Mouse (Mus musculus) hindbrain, embryonic 11.5 days (tissue): Measurements from ENCODE around the gene Chic2. TPM values are rescaled to one million over a fixed set of nuclear protein-coding genes. Genes with fewer than 3 reads are reported as not detected.

Experiments used
- ATAC-seq: fragments of 200-750 bp; cut with Nextera tagmentation; 2 replicates; pipeline ENCODE4 v1.8.0; 2017; ENCODE audit warnings: mild to moderate bottlenecking, moderate TSS enrichment, moderate library complexity; ENCODE audit not compliant: low FRiP score
- DNase-seq: peaks from one replicate; pipeline ENCODE4 v3.0.0-alpha.2; 2015; ENCODE audit warnings: low spot score
- H3K27ac ChIP-seq: fragments of 300-500 bp; sonication (generic); 2 replicates; pipeline ENCODE4 v1.5.1; 2014; ENCODE audit warnings: mild to moderate bottlenecking, low read depth, low read length
- H3K27me3 ChIP-seq: fragments of 300-500 bp; sonication (generic); 2 replicates; pipeline ENCODE4 v1.6.1; 2014; ENCODE audit warnings: mild to moderate bottlenecking, low read length, moderate library complexity, mixed read lengths; ENCODE audit not compliant: control insufficient read depth, insufficient read depth
- H3K36me3 ChIP-seq: fragments of 300-500 bp; sonication (generic); 2 replicates; pipeline ENCODE4 v1.6.1; 2014; ENCODE audit warnings: mild to moderate bottlenecking, low read length, moderate library complexity, mixed read lengths; ENCODE audit not compliant: control insufficient read depth, insufficient read depth
- H3K4me1 ChIP-seq: fragments of 300-500 bp; sonication (generic); replicated peaks from 2 replicates; pipeline ENCODE4 v1.6.1; 2014; ENCODE audit warnings: low read length, mixed read lengths; ENCODE audit not compliant: control insufficient read depth, insufficient read depth
- H3K4me2 ChIP-seq: fragments of 300-500 bp; sonication (generic); replicated peaks from 2 replicates; pipeline ENCODE4 v1.6.1; 2014; ENCODE audit warnings: mild to moderate bottlenecking, low read depth, low read length
- H3K4me3 ChIP-seq: fragments of 300-500 bp; sonication (generic); 2 replicates; pipeline ENCODE4 v1.5.1; 2014; ENCODE audit warnings: low read depth, low read length
- H3K9ac ChIP-seq: fragments of 300-500 bp; sonication (generic); 2 replicates; pipeline ENCODE4 v1.6.1; 2014; ENCODE audit warnings: low read depth, low read length
- H3K9me3 ChIP-seq: fragments of 300-500 bp; sonication (generic); 2 replicates; pipeline ENCODE4 v1.6.1; 2016; ENCODE audit warnings: low read length; ENCODE audit not compliant: control insufficient read depth
- WGBS: fragments of 180-500 bp; shearing (Covaris S2); extraction: QIAGEN DNeasy Blood & Tissue Kit; methylation state at CpG from one replicate; pipeline ENCODE4 v1.1.7; 2014; 5-methylcytosine and 5-hydroxymethylcytosine counted together
- polyA plus RNA-seq: library from polyadenylated mRNA; unstranded; fragments of >200 nt; fragmentation: Nextera tagmentation; extraction: Ambion mirVana; gene quantifications from 2 replicates; pipeline ENCODE4 v1.2.1, GENCODE M21; 2014

Chic2 gene
- polyA plus RNA-seq, 1 experiment from 2014 or later, result 52.3 TPM

GRCm38 (mm10) chr5:74960840-74961543, 83.6 kb downstream of the Chic2 start:
- Histone ChIP-seq H3K9me3 (no peaks in the 10 kb centered on the region), H3K4me2 (no peak overlapping the region), H3K27ac (no peak overlapping the region), H3K9ac (no peak overlapping the region), H3K4me3 (no peak overlapping the region), H3K27me3 (peaks cover 23% of the 10 kb centered on the region), H3K4me1 (no peaks in the 10 kb centered on the region), H3K36me3 (no peaks in the 10 kb centered on the region)
- DNase-seq, result peak; percentile 84
- no peak for ATAC-seq
- WGBS, result 30% methylated on average over 14 of the region's 14 CpGs

GRCm38 (mm10) chr5:74960306-74960705, 84.3 kb downstream of the Chic2 start:
- H3K4me1 ChIP-seq, result no peaks in the 10 kb centered on the region
- ATAC-seq (no peak), DNase-seq (no peak)
- peaks cover 23% of the 10 kb centered on the region for H3K27me3 ChIP-seq
- no peaks in the 10 kb centered on the region for H3K9me3 ChIP-seq
- H3K9ac ChIP-seq, result no peak overlapping the region
- 55% methylated on average over 9 of the region's 9 CpGs for whole genome bisulfite sequencing
- H3K36me3 ChIP-seq, result no peaks in the 10 kb centered on the region
- no peak overlapping the region for H3K4me3 ChIP-seq
- H3K4me2 ChIP-seq, result no peak overlapping the region
- H3K27ac ChIP-seq, result no peak overlapping the region

GRCm38 (mm10) chr5:74957293-74958076, 87.1 kb downstream of the Chic2 start:
- H3K9ac ChIP-seq, result no peak overlapping the region
- no peaks in the 10 kb centered on the region for H3K36me3 ChIP-seq
- peaks cover 11% of the 10 kb centered on the region for H3K27me3 ChIP-seq
- H3K9me3 ChIP-seq, result no peaks in the 10 kb centered on the region
- 61% methylated on average over 10 of the region's 10 CpGs for WGBS
- no peak overlapping the region for H3K4me2 ChIP-seq
- DNase-seq, result no peak
- H3K27ac ChIP-seq, result no peak overlapping the region
- ATAC-seq, result no peak
- H3K4me1 ChIP-seq, result no peaks in the 10 kb centered on the region
- H3K4me3 ChIP-seq, result no peak overlapping the region

GRCm38 (mm10) chr5:74956335-74956734, 88.2 kb downstream of the Chic2 start:
- H3K4me2 ChIP-seq, result no peak overlapping the region
- no peaks in the 10 kb centered on the region for H3K4me1 ChIP-seq
- WGBS, result 43% methylated on average over 9 of the region's 9 CpGs
- no peaks in the 10 kb centered on the region for H3K36me3 ChIP-seq
- DNase-seq (no peak), ATAC-seq (no peak)
- no peak overlapping the region for H3K27ac ChIP-seq
- no peak overlapping the region for H3K4me3 ChIP-seq
- no peaks in the 10 kb centered on the region for H3K9me3 ChIP-seq
- H3K9ac ChIP-seq, result no peak overlapping the region
- peaks cover 10% of the 10 kb centered on the region for H3K27me3 ChIP-seq

- Histone ChIP-seq H3K9ac (no peak overlapping the region), H3K9me3 (no peaks in the 10 kb centered on the region), H3K4me3 (no peak overlapping the region), H3K36me3 (no peaks in the 10 kb centered on the region), H3K27me3 (peaks cover 4% of the 10 kb centered on the region), H3K27ac (no peak overlapping the region), H3K4me1 (no peaks in the 10 kb centered on the region), H3K4me2 (no peak overlapping the region)
- 80% methylated on average over 1 of the region's 1 CpGs for WGBS
- DNase-seq (no peak), ATAC-seq (no peak)
Measured at GRCm38 (mm10) chr5:74955565-74955964, 89.0 kb downstream of the Chic2 start.

GRCm38 (mm10) chr5:74952938-74953337, 91.6 kb downstream of the Chic2 start:
- H3K36me3 ChIP-seq, result no peaks in the 10 kb centered on the region
- H3K4me3 ChIP-seq, result no peak overlapping the region
- H3K27me3 ChIP-seq, result peaks cover 2% of the 10 kb centered on the region; the same call in 1 of the 2 replicates
- H3K9ac ChIP-seq, result no peak overlapping the region
- no peak overlapping the region for H3K27ac ChIP-seq
- no peaks in the 10 kb centered on the region for H3K9me3 ChIP-seq
- WGBS, result 29% methylated on average over 2 of the region's 2 CpGs
- no peak overlapping the region for H3K4me2 ChIP-seq
- ATAC-seq (no peak), DNase-seq (no peak)
- no peaks in the 10 kb centered on the region for H3K4me1 ChIP-seq

- H3K4me1 ChIP-seq, result no peaks in the 10 kb centered on the region
- no peak for ATAC-seq
- H3K27me3 ChIP-seq, result peaks cover 1% of the 10 kb centered on the region
- H3K9me3 ChIP-seq, result no peaks in the 10 kb centered on the region
- no peak overlapping the region for H3K4me3 ChIP-seq
- no peak overlapping the region for H3K27ac ChIP-seq
- H3K36me3 ChIP-seq, result no peaks in the 10 kb centered on the region
- H3K9ac ChIP-seq, result no peak overlapping the region
- no peak overlapping the region for H3K4me2 ChIP-seq
- no peak for DNase-seq
- 85% methylated on average over 5 of the region's 5 CpGs for WGBS
Measured at GRCm38 (mm10) chr5:74951375-74951774, 93.2 kb downstream of the Chic2 start.

- no peak overlapping the region for H3K27ac ChIP-seq
- no peak overlapping the region for H3K4me3 ChIP-seq
- 81% methylated on average over 7 of the region's 7 CpGs for WGBS
- no peak overlapping the region for H3K4me2 ChIP-seq
- H3K9me3 ChIP-seq, result no peaks in the 10 kb centered on the region
- H3K4me1 ChIP-seq, result no peaks in the 10 kb centered on the region
- no peaks in the 10 kb centered on the region; the same call in 1 of the 2 replicates for H3K27me3 ChIP-seq
- DNase-seq (no peak), ATAC-seq (no peak)
- no peak overlapping the region for H3K9ac ChIP-seq
- no peaks in the 10 kb centered on the region for H3K36me3 ChIP-seq
Measured at GRCm38 (mm10) chr5:74949298-74949697, 95.3 kb downstream of the Chic2 start.

GRCm38 (mm10) chr5:74948482-74948881, 96.1 kb downstream of the Chic2 start:
- Histone ChIP-seq H3K36me3 (no peaks in the 10 kb centered on the region), H3K4me2 (no peak overlapping the region), H3K9me3 (no peaks in the 10 kb centered on the region), H3K9ac (no peak overlapping the region), H3K27ac (no peak overlapping the region), H3K27me3 (no peaks in the 10 kb centered on the region; the same call in 1 of the 2 replicates), H3K4me3 (no peak overlapping the region), H3K4me1 (no peaks in the 10 kb centered on the region)
- WGBS, result 73% methylated on average over 8 of the region's 8 CpGs
- DNase-seq, result no peak
- no peak for ATAC-seq
